Mouse (Mus musculus) intestine, embryonic 15.5 days (tissue): Measurements from ENCODE around the gene Gga3. TPM values are rescaled to one million over a fixed set of nuclear protein-coding genes. Genes with fewer than 3 reads are reported as not detected.

Experiments
- ATAC-seq: fragments of 200-750 bp; cut with Nextera tagmentation; 2 replicates; pipeline ENCODE4 v1.8.0; 2017; ENCODE audit warnings: moderate TSS enrichment, moderate library complexity
- H3K27ac ChIP-seq: fragments of 300-500 bp; sonication (generic); 2 replicates; pipeline ENCODE4 v1.5.1; 2015; ENCODE audit warnings: mild to moderate bottlenecking, inconsistent platforms
- H3K27me3 ChIP-seq: fragments of 300-500 bp; sonication (generic); replicated peaks from 2 replicates; pipeline ENCODE4 v1.6.1; 2015; ENCODE audit warnings: inconsistent platforms
- H3K36me3 ChIP-seq: fragments of 300-500 bp; sonication (generic); 2 replicates; pipeline ENCODE4 v1.6.1; 2015; ENCODE audit warnings: inconsistent platforms
- H3K4me1 ChIP-seq: fragments of 300-500 bp; sonication (generic); replicated peaks from 2 replicates; pipeline ENCODE4 v1.6.1; 2015; ENCODE audit warnings: inconsistent platforms
- H3K4me2 ChIP-seq: fragments of 300-500 bp; sonication (generic); replicated peaks from 2 replicates; pipeline ENCODE4 v1.6.1; 2015; ENCODE audit warnings: mild to moderate bottlenecking, inconsistent platforms
- H3K4me3 ChIP-seq: fragments of 300-500 bp; sonication (generic); replicated peaks from 2 replicates; pipeline ENCODE4 v1.5.1; 2015; ENCODE audit warnings: inconsistent platforms
- H3K9ac ChIP-seq: fragments of 300-500 bp; sonication (generic); 2 replicates; pipeline ENCODE4 v1.6.1; 2015; ENCODE audit warnings: inconsistent platforms
- H3K9me3 ChIP-seq: fragments of 300-500 bp; sonication (generic); 2 replicates; pipeline ENCODE4 v1.6.1; 2016; ENCODE audit warnings: inconsistent platforms
- WGBS: fragments of 180-500 bp; shearing (Covaris S2); methylation state at CpG from one replicate; pipeline ENCODE4 v1.1.7; 2015; 5-methylcytosine and 5-hydroxymethylcytosine counted together
- polyA plus RNA-seq: library from polyadenylated mRNA; unstranded; fragments of >200 nt; fragmentation: Nextera tagmentation; extraction: Ambion mirVana; gene quantifications from 2 replicates; pipeline ENCODE4 v1.2.1, GENCODE M21; 2015

Gga3 gene
- polyA plus RNA-seq, 1 experiment from 2014 or later, result 18.3 TPM

DNA sequence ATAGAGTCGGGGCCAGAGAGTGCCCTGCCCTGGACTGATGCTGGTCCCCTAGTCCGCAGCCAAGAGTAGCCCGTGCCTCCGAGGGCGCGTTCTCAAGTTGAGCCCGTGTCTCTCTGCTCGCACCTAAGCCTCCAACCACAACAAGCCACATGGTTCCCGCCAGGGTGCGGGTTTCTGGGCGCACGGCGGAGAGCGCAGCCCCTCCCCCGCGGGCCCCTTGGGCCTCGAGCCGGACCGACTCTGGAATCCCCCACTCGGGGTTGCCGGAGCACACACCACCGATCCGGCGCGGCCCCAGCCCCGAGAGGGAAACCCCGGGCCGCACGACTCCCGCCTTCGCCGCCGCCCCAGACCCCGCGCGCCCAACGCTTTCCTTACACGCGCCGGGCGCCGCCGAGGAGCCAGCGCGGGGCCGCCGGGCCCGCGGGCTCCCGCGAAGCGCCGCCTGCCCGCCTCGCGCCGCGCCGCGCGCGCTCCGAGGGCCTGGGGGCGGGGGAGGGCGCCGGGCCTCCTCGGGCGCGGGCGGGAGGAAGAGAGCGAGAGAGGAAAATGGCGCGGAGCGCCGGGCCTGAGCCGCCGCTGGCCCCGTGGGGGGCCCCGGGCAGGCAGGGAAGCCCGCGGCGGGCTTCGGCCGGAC is 68.3 kb downstream of the Gga3 start:
- Histone ChIP-seq H3K4me2 (peak overlapping the region; percentile 68), H3K4me1 (0 out of 2 replicates have a peak, but pooled peaks cover 6% of the 10 kb centered on the region), H3K9ac (peak overlapping the region; percentile 98), H3K9me3 (no peaks in the 10 kb centered on the region), H3K36me3 (peaks cover 17% of the 10 kb centered on the region), H3K27me3 (no peaks in the 10 kb centered on the region), H3K4me3 (peak overlapping the region; percentile 94), H3K27ac (peak overlapping the region; percentile 100)
- under 1% methylated on average over 49 of the region's 84 CpGs for WGBS
- ATAC-seq, result peak; percentile 81

GRCm38 (mm10) chr11:115534759-115535371 is 69.0 kb downstream of the Gga3 start:
- WGBS, result 2% methylated on average over 11 of the region's 11 CpGs
- Histone ChIP-seq H3K9me3 (no peaks in the 10 kb centered on the region), H3K36me3 (peaks cover 17% of the 10 kb centered on the region), H3K4me1 (0 out of 2 replicates have a peak, but pooled peaks cover 6% of the 10 kb centered on the region), H3K4me2 (peak overlapping the region; percentile 68), H3K27ac (peak overlapping the region; percentile 100), H3K4me3 (peak overlapping the region; percentile 94), H3K27me3 (no peaks in the 10 kb centered on the region), H3K9ac (peak overlapping the region; percentile 98)
- no peak for ATAC-seq

Other genes with a start within 250 kb of the Gga3 start
- 17.1 and 22.7 TPM in 2 replicates for gene Hid1, start 236.3 kb downstream of the Gga3 start, polyA plus RNA-seq
- 7.5 and 8.0 TPM in 2 replicates for gene Cdr2l, start 222.1 kb downstream of the Gga3 start, polyA plus RNA-seq
- gene Mrpl58, start 200.3 kb downstream of the Gga3 start, polyA plus RNA-seq, result 187 and 197 TPM in 2 replicates
- gene Atp5h, start 184.1 kb downstream of the Gga3 start, polyA plus RNA-seq, result 989 and 991 TPM in 2 replicates
- 12.1 and 13.5 TPM in 2 replicates for gene Kctd2, start 183.9 kb downstream of the Gga3 start, polyA plus RNA-seq
- 0.49 and 0.66 TPM in 2 replicates for gene Trim80, start 163.5 kb downstream of the Gga3 start, polyA plus RNA-seq
- gene Slc16a5, start 141.6 kb downstream of the Gga3 start, polyA plus RNA-seq, result 2.8 and 3.7 TPM in 2 replicates
- 6.6 and 8.0 TPM in 2 replicates for gene Armc7, start 128.4 kb downstream of the Gga3 start, polyA plus RNA-seq
- 143 and 148 TPM in 2 replicates for gene Nt5c, start 112.2 kb downstream of the Gga3 start, polyA plus RNA-seq
- gene Jpt1, start 89.7 kb downstream of the Gga3 start, polyA plus RNA-seq, result 493 and 505 TPM in 2 replicates
- 766 and 860 TPM in 2 replicates for gene Sumo2, start 67.8 kb downstream of the Gga3 start, polyA plus RNA-seq
- gene Nup85, start 39.6 kb downstream of the Gga3 start, polyA plus RNA-seq, result 150 and 155 TPM in 2 replicates
- 89.5 and 98.3 TPM in 2 replicates for gene Mrps7, start 126 bp downstream of the Gga3 start, polyA plus RNA-seq
- 30.0 and 34.6 TPM in 2 replicates for gene Mif4gd, start 8.9 kb upstream of the Gga3 start, polyA plus RNA-seq
- gene Slc25a19, start 24.2 kb upstream of the Gga3 start, polyA plus RNA-seq, result 24.7 and 25.4 TPM in 2 replicates
- gene Grb2, start 104.5 kb upstream of the Gga3 start, polyA plus RNA-seq, result 79.3 and 79.4 TPM in 2 replicates
- 18.6 and 20.8 TPM in 2 replicates for gene Tmem94, start 161.4 kb upstream of the Gga3 start, polyA plus RNA-seq
- 12.0 and 12.1 TPM in 2 replicates for gene Caskin2, start 209.6 kb upstream of the Gga3 start, polyA plus RNA-seq
- 31.3 and 34.9 TPM in 2 replicates for gene Tsen54, start 210.7 kb upstream of the Gga3 start, polyA plus RNA-seq
- 77.2 and 80.6 TPM in 2 replicates for gene Llgl2, start 220.0 kb upstream of the Gga3 start, polyA plus RNA-seq